Comparison of ENCODE assay signal across 8 mouse cellular contexts in the genomic region with DNA sequence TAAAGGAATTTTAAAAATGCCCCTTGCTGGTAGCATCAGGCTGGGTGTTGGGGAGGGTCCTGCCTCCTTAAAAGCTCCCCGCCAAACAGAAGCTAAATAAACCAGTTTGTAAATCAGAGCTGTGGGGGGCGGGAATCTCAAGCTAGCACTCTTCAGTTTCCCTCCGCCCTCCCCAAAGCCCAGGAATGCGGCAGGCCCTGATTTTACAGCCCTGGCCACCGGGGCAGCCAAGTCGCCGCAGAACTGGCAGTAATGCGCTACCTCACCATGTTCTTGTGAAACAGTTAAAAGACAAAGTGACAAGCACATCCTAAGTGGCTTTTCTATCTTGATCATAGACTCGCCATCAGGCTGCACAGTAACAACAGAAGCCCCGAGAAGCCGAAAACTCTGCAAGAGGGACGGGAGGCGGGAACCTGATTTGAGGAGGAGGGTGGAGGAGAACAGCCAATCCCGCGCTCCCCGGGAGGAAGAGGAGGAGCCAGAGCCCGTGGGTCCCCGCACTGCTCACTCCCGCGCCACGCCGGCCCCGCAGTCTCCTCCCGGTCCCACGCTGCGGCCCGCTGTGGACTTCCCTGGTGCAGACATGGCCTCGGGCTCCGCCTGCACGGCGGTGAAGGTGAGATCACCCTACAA. TPM values are rescaled to one million over a fixed set of nuclear protein-coding genes. Genes with fewer than 3 reads are reported as not detected.
DNase-seq lines count a peak whose midpoint lies in the region; ATAC-seq and TF ChIP-seq lines count a peak whose summit lies in the region.

A gene (plus strand): TSS at position 217 of the 636 bp plus-strand sequence.

- no peak for TF ChIP-seq EP300 in lung, postnatal 0 days (IDR thresholded peaks at IDR 0.05)

- no peaks in the 10 kb centered on the region for H3K36me3 ChIP-seq in hindbrain, embryonic 12.5 days
- no peaks in the 10 kb centered on the region for H3K36me3 ChIP-seq in lung, postnatal 0 days (ENCODE audit: insufficient read depth, low read length)

- DNase-seq in NIH3T3 (ENCODE audit: low read depth): peak; percentile 93
- DNase-seq in cerebellum, adult 8-10 months: peak; percentile 67
- DNase-seq in frontal cortex, postnatal 10 days (ENCODE audit: low spot score in 2 of 2): peak; percentile 47 to 74
- DNase-seq in layer of hippocampus, postnatal 10 days (ENCODE audit: low spot score in 2 of 2): peak; percentile 75 to 85
- DNase-seq in lung, postnatal 0 days (ENCODE audit: low spot score): peak; percentile 87
- DNase-seq in ovary, postnatal 14 days (ENCODE audit: low spot score): peak; percentile 57
- DNase-seq in urinary bladder, adult 2 months (ENCODE audit: low spot score): peak; percentile 64

- H3K9me3 ChIP-seq in hindbrain, embryonic 12.5 days (replicated peaks): no peaks in the 10 kb centered on the region
- no peaks in the 10 kb centered on the region for H3K9me3 ChIP-seq in lung, postnatal 0 days (ENCODE audit: low read length)

- ATAC-seq in hindbrain, embryonic 12.5 days (ENCODE audit: low FRiP score): peak; percentile 97
- ATAC-seq in lung, postnatal 0 days: peak; percentile 92

- peak within 1 kb of the TSS; percentile 89 for H3K4me3 ChIP-seq in hindbrain, embryonic 12.5 days
- H3K4me3 ChIP-seq in lung, postnatal 0 days (ENCODE audit: low read depth, low read length): peak within 1 kb of the TSS; percentile 72

- peak within 1 kb of the TSS; percentile 87 for H3K9ac ChIP-seq in hindbrain, embryonic 12.5 days
- H3K9ac ChIP-seq in lung, postnatal 0 days (replicated peaks; ENCODE audit: low read depth): peak within 1 kb of the TSS; percentile 48; the same call in 1 of the 2 replicates

- no peak for TF ChIP-seq CTCF in lung, postnatal 0 days (IDR thresholded peaks at IDR 0.05)

- under 1% methylated on average over 30 of the region's 31 CpGs for WGBS in hindbrain, embryonic 12.5 days
- WGBS in lung, postnatal 0 days: under 1% methylated on average over 27 of the region's 31 CpGs

- H3K4me2 ChIP-seq in hindbrain, embryonic 12.5 days (replicated peaks): peak within 1 kb of the TSS; percentile 83
- H3K4me2 ChIP-seq in lung, postnatal 0 days (replicated peaks; ENCODE audit: low read depth, low read length): peak within 1 kb of the TSS; percentile 99

- no peaks in the 10 kb centered on the region for H3K27me3 ChIP-seq in hindbrain, embryonic 12.5 days
- H3K27me3 ChIP-seq in lung, postnatal 0 days (replicated peaks; ENCODE audit: insufficient read depth, low read length): no peaks in the 10 kb centered on the region

- H3K27ac ChIP-seq in hindbrain, embryonic 12.5 days: peak within 1 kb of the TSS; percentile 71
- H3K27ac ChIP-seq in lung, postnatal 0 days (ENCODE audit: low read length): peak within 1 kb of the TSS; percentile 64

- peaks cover 14% of the 10 kb centered on the region for H3K4me1 ChIP-seq in hindbrain, embryonic 12.5 days
- no peaks in the 10 kb centered on the region; the same call in 1 of the 2 replicates for H3K4me1 ChIP-seq in lung, postnatal 0 days (ENCODE audit: insufficient read depth, low read depth, low read length)

RNA-seq across cellular contexts. Expression of the gene that starts here (rescaled TPM):
- 52.7 and 53.8 TPM in 2 replicates for polyA plus RNA-seq in hindbrain, embryonic 12.5 days (2016; fragmentation: Nextera tagmentation; extraction: Ambion mirVana)
- 10 to 100 TPM; 11.1 to 12.0 TPM for total RNA-seq in layer of hippocampus, postnatal 10 days (2021)
- 16.1 and 17.0 TPM in 2 replicates for polyA plus RNA-seq in lung, postnatal 0 days (2015; fragmentation: Nextera tagmentation; extraction: Ambion mirVana)
- 30.8 and 34.2 TPM in 2 replicates for polyA plus RNA-seq in urinary bladder, adult 2 months (2012; rRNA removed)

Comparison
In these comparisons a context has a peak if more than half of its experiments do, and no peak if none do; other contexts are left out.
1. Peak in every context shown above with its lines: DNase-seq, ATAC-seq, H3K4me3 ChIP-seq and H3K27ac ChIP-seq.